Mouse (Mus musculus) MEL (cell line): Measurements from ENCODE around the gene Neu1. TPM values are rescaled to one million over a fixed set of nuclear protein-coding genes. Genes with fewer than 3 reads are reported as not detected.
A peak's percentile ranks its signal among the peaks of the same experiment; 100 is the strongest.

ENCODE experiments used
- DNase-seq: peaks from one replicate; pipeline ENCODE4 v3.0.0; 2011; ENCODE audit warnings: low read depth, low spot score
- H3K27ac ChIP-seq: 2 replicates; pipeline ENCODE4 v1.5.1; 2012; ENCODE audit warnings: low read depth, mild to moderate bottlenecking, control low read depth, low read length, moderate library complexity; ENCODE audit not compliant: control insufficient read depth
- H3K27me3 ChIP-seq, 2 experiments: fragments of 150-350 bp in 1 of 2; sonication (generic) in 1 of 2; 2 replicates each; pipeline ENCODE4 v1.6.1; 2012; ENCODE audit warnings: low read length in 2 of 2, mild to moderate bottlenecking in 2 of 2, improper control_type of control experiment in 1 of 2, moderate library complexity in 1 of 2; ENCODE audit not compliant: insufficient read depth in 2 of 2, control insufficient read depth in 1 of 2
- H3K36me3 ChIP-seq, 2 experiments: 2 replicates each; pipeline ENCODE4 v1.6.1; 2012 to 2014; ENCODE audit warnings: low read length in 2 of 2, improper control_type of control experiment in 1 of 2, inconsistent platforms in 1 of 2, mild to moderate bottlenecking in 1 of 2; ENCODE audit not compliant: insufficient read depth in 2 of 2, control insufficient read depth in 1 of 2
- H3K4me1 ChIP-seq, 2 experiments: fragments of 150-350 bp in 1 of 2; sonication (generic) in 1 of 2; 2 replicates each; pipeline ENCODE4 v1.6.1; 2012; ENCODE audit warnings: low read length in 2 of 2, improper control_type of control experiment in 1 of 2, mild to moderate bottlenecking in 1 of 2; ENCODE audit not compliant: insufficient read depth in 2 of 2, control insufficient read depth in 1 of 2
- H3K4me3 ChIP-seq, 2 experiments: fragments of 150-350 bp in 1 of 2; sonication (generic) in 1 of 2; 2 replicates each; pipeline ENCODE4 v1.5.1; 2012; ENCODE audit warnings: low read depth in 2 of 2, low read length in 2 of 2, mild to moderate bottlenecking in 2 of 2, moderate library complexity in 2 of 2, control low read depth in 1 of 2, improper control_type of control experiment in 1 of 2; ENCODE audit not compliant: control insufficient read depth in 1 of 2, insufficient read depth in 1 of 2
- H3K79me2 ChIP-seq: 2 replicates; pipeline ENCODE4 v1.6.1; 2012; ENCODE audit warnings: mild to moderate bottlenecking, low read length, moderate library complexity; ENCODE audit not compliant: control insufficient read depth, poor library complexity, insufficient read depth
- H3K9ac ChIP-seq: 2 replicates; pipeline ENCODE4 v1.6.1; 2012; ENCODE audit warnings: low read depth, mild to moderate bottlenecking, control low read depth, low read length, moderate library complexity; ENCODE audit not compliant: control insufficient read depth, poor library complexity, severe bottlenecking
- H3K9me3 ChIP-seq: fragments of 150-350 bp; sonication (generic); replicated peaks from 2 replicates; pipeline ENCODE4 v1.6.1; 2012; ENCODE audit warnings: mild to moderate bottlenecking, low read length, improper control_type of control experiment, moderate library complexity; ENCODE audit not compliant: insufficient read depth
- CHD1 ChIP-seq: IDR thresholded peaks from 2 replicates; pipeline ENCODE4 v1.6.1; 2012; ENCODE audit warnings: low read depth, mild to moderate bottlenecking, inconsistent platforms, low read length, improper control_type of control experiment
- CHD2 ChIP-seq: IDR thresholded peaks from 2 replicates; pipeline ENCODE4 v1.6.1; 2011; ENCODE audit warnings: low read length, improper control_type of control experiment
- CTCF ChIP-seq, 3 experiments: IDR thresholded peaks in 2 of 3; conservative IDR thresholded peaks in 1 of 3; 2 replicates each; pipeline ENCODE4 v1.5.1; 2011 to 2012; ENCODE audit warnings: low read length in 3 of 3, low read depth in 2 of 3, mild to moderate bottlenecking in 2 of 3, improper control_type of control experiment in 1 of 3, inconsistent platforms in 1 of 3, mixed read lengths in 1 of 3, moderate library complexity in 1 of 3; ENCODE audit not compliant: control insufficient read depth in 1 of 3, insufficient read depth in 1 of 3, poor library complexity in 1 of 3, severe bottlenecking in 1 of 3
- ETS1 ChIP-seq: IDR thresholded peaks from 2 replicates; pipeline ENCODE4 v1.6.1; 2012; ENCODE audit warnings: low read depth, mild to moderate bottlenecking, inconsistent platforms, low read length, improper control_type of control experiment, moderate library complexity
- KAT2A ChIP-seq: conservative IDR thresholded peaks from 2 replicates; pipeline ENCODE4 v1.6.1; 2012; ENCODE audit warnings: low read depth, low read length, improper control_type of control experiment, inconsistent platforms
- MAFK ChIP-seq: IDR thresholded peaks from 2 replicates; pipeline ENCODE4 v1.6.1; 2011; ENCODE audit warnings: low read depth, mild to moderate bottlenecking, low read length, improper control_type of control experiment, borderline replicate concordance
- MAX ChIP-seq: IDR thresholded peaks from 2 replicates; pipeline ENCODE4 v1.6.1; 2011; ENCODE audit warnings: low read length, improper control_type of control experiment
- MAZ ChIP-seq: IDR thresholded peaks from 2 replicates; pipeline ENCODE4 v1.6.1; 2012; ENCODE audit warnings: low read depth, mild to moderate bottlenecking, inconsistent platforms, low read length, improper control_type of control experiment
- MXI1 ChIP-seq: IDR thresholded peaks from 2 replicates; pipeline ENCODE4 v1.6.1; 2011; ENCODE audit warnings: mild to moderate bottlenecking, low read depth, low read length, improper control_type of control experiment
- NELFE ChIP-seq: IDR thresholded peaks from 2 replicates; pipeline ENCODE4 v1.6.1; 2011; ENCODE audit warnings: low read depth, low read length, improper control_type of control experiment
- POLR2AphosphoS2 ChIP-seq: IDR thresholded peaks from 2 replicates; pipeline ENCODE4 v1.6.1; 2011; ENCODE audit warnings: low read length, improper control_type of control experiment
- POLR2AphosphoS5 ChIP-seq: IDR thresholded peaks from 2 replicates; pipeline ENCODE4 v1.6.1; 2012; ENCODE audit warnings: low read depth, borderline replicate concordance, mild to moderate bottlenecking, inconsistent platforms, low read length, moderate library complexity, mixed read lengths
- RAD21 ChIP-seq: IDR thresholded peaks from 2 replicates; pipeline ENCODE4 v1.6.1; 2011; ENCODE audit warnings: mild to moderate bottlenecking, low read depth, low read length, improper control_type of control experiment
- SMC3 ChIP-seq: IDR thresholded peaks from 2 replicates; pipeline ENCODE4 v1.6.1; 2011; ENCODE audit warnings: low read depth, low read length, improper control_type of control experiment
- USF1 ChIP-seq: IDR thresholded peaks from 2 replicates; pipeline ENCODE4 v1.6.1; 2014; ENCODE audit warnings: low read depth, mild to moderate bottlenecking, inconsistent platforms, low read length, improper control_type of control experiment, moderate library complexity
- USF2 ChIP-seq, 2 experiments: IDR thresholded peaks; 2 replicates each; pipeline ENCODE4 v1.6.1; 2011 to 2012; ENCODE audit warnings: improper control_type of control experiment in 2 of 2, low read length in 2 of 2, borderline replicate concordance in 1 of 2, inconsistent platforms in 1 of 2, low read depth in 1 of 2, mild to moderate bottlenecking in 1 of 2; ENCODE audit not compliant: insufficient read depth in 1 of 2
- ZMIZ1 ChIP-seq: IDR thresholded peaks from 2 replicates; pipeline ENCODE4 v1.6.1; 2012; ENCODE audit warnings: low read depth, mild to moderate bottlenecking, inconsistent platforms, low read length, improper control_type of control experiment, moderate library complexity
- ZNF384 ChIP-seq: IDR thresholded peaks from 2 replicates; pipeline ENCODE4 v1.6.1; 2012; ENCODE audit warnings: low read depth, mild to moderate bottlenecking, inconsistent platforms, low read length, improper control_type of control experiment
- polyA plus RNA-seq, 2 experiments: library from polyadenylated mRNA; stranded (reverse) in 1 of 2; unstranded in 1 of 2; fragments of >175 nt in 1 of 2; fragments of >200 nt in 1 of 2; gene quantifications; 2 replicates each; pipeline versions ENCODE4 v1.2.1 to v1.2.4; 2012; ENCODE audit warnings: low replicate concordance in 2 of 2, low read depth in 1 of 2; ENCODE audit not compliant: insufficient read length in 2 of 2, insufficient read depth in 1 of 2, missing spikeins in 1 of 2
- total RNA-seq: library from RNA; depleted of rRNA; stranded (reverse); fragments of 300-350 nt; gene quantifications from 2 replicates; pipeline ENCODE4 v1.2.3, GENCODE M21; 2012

Gene Neu1
- total and polyA plus RNA-seq, 3 experiments, result 6.5 to 7.9 TPM; not detected in 1

GRCm38 (mm10) chr17:34915410-34915831, 15.6 kb upstream of the Neu1 start:
- TF ChIP-seq SMC3 (peak; percentile 18; the same call in 1 of the 2 replicates), USF1 (no peak), MAZ (no peak), RAD21 (peak; percentile 30), CTCF (IDR thresholded peaks at IDR 0.05 in 2 of 3, conservative IDR thresholded peaks at IDR 0.05 in 1 of 3; ENCODE audit: control insufficient read depth in 1 of 3, insufficient read depth in 1 of 3, low read depth in 2 of 3, low read length in 3 of 3, poor library complexity in 1 of 3, severe bottlenecking in 1 of 3) (peak in 2 of 3 experiments; percentile 37 to 48; a peak in 4 of 6 replicates)
- no peak overlapping the region for H3K4me3 ChIP-seq
- no peak overlapping the region for H3K9ac ChIP-seq
- no peak for DNase-seq
- no peaks in the 10 kb centered on the region for H3K9me3 ChIP-seq
- H3K36me3 ChIP-seq, result no peaks in the 10 kb centered on the region; a peak in 1 of 4 replicates
- H3K27me3 ChIP-seq, result no peaks in the 10 kb centered on the region
- peaks cover 0 to 14% of the 10 kb centered on the region in 2 experiments; a peak in 2 of 4 replicates for H3K4me1 ChIP-seq
- H3K27ac ChIP-seq, result no peak overlapping the region
- no peaks in the 10 kb centered on the region for H3K79me2 ChIP-seq

- H3K4me3 ChIP-seq, result no peak overlapping the region
- no peaks in the 10 kb centered on the region; a peak in 1 of 4 replicates for H3K36me3 ChIP-seq
- no peak overlapping the region for H3K9ac ChIP-seq
- no peaks in the 10 kb centered on the region for H3K79me2 ChIP-seq
- H3K4me1 ChIP-seq, result peaks cover 0 to 14% of the 10 kb centered on the region in 2 experiments; a peak in 2 of 4 replicates
- DNase-seq, result no peak
- no peak overlapping the region for H3K27ac ChIP-seq
- TF ChIP-seq ZNF384 (0 out of 2 replicates have a peak, but pooled peaks have one; percentile 4), MAX (no peak)
- H3K27me3 ChIP-seq, result no peaks in the 10 kb centered on the region
- no peaks in the 10 kb centered on the region for H3K9me3 ChIP-seq
These were observed 14.7 kb upstream of the Neu1 start for GRCm38 (mm10) chr17:34916316-34916715.

- no peak for DNase-seq
- Histone ChIP-seq H3K36me3 (no peaks in the 10 kb centered on the region; a peak in 1 of 4 replicates), H3K27ac (no peak overlapping the region), H3K4me1 (peaks cover 0 to 14% of the 10 kb centered on the region in 2 experiments; a peak in 2 of 4 replicates), H3K9ac (no peak overlapping the region), H3K27me3 (no peaks in the 10 kb centered on the region), H3K79me2 (no peaks in the 10 kb centered on the region), H3K4me3 (no peak overlapping the region), H3K9me3 (no peaks in the 10 kb centered on the region)
- no peak for TF ChIP-seq KAT2A
- no peak for TF ChIP-seq NELFE
- no peak for TF ChIP-seq CHD2
- TF ChIP-seq ETS1, result no peak
- no peak for TF ChIP-seq CHD1
- TF ChIP-seq ZMIZ1, result no peak
- no peak for TF ChIP-seq POLR2AphosphoS2
- no peak for TF ChIP-seq USF1
- TF ChIP-seq CTCF (IDR thresholded peaks at IDR 0.05 in 2 of 3, conservative IDR thresholded peaks at IDR 0.05 in 1 of 3; ENCODE audit: control insufficient read depth in 1 of 3, insufficient read depth in 1 of 3, low read depth in 2 of 3, low read length in 3 of 3, poor library complexity in 1 of 3, severe bottlenecking in 1 of 3), result no peak
- TF ChIP-seq RAD21, result no peak
- no peak for TF ChIP-seq USF2 (IDR thresholded peaks at IDR 0.05; ENCODE audit: borderline replicate concordance in 1 of 2, insufficient read depth in 1 of 2, low read depth in 1 of 2, low read length in 2 of 2)
- TF ChIP-seq MAFK, result no peak
- no peak for TF ChIP-seq MXI1
- no peak for TF ChIP-seq POLR2AphosphoS5
These were observed 13.9 kb upstream of the Neu1 start for GRCm38 (mm10) chr17:34917188-34917587.
